Mouse (Mus musculus): ENCODE measurements around the gene 9930111J21Rik1.
"Not testable (repeated sequence)": the region's sequence is repeated elsewhere in the genome, so short reads cannot be mapped to it uniquely, and the experiment has no call there.

9930111J21Rik1 gene

DNA sequence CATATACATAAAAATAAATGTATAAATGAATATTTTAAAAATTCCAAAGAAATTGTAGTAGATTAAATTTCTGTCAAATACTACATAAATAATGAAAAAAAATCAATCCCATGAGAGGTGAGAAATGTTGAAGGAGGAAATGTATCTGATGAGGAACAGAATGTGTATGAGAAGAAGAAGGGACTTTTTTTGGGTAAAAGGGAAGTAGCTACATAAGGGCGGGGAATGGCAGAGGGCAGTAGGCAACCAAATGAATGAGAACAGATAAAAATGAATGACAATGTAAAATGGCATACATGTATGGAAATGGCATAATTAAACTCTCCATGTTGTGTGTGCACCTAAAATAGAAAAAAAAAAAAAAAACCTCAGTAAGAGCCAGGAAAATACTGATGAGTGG is 65.6 kb downstream of the 9930111J21Rik1 start:
- DNase-seq: no peak

GRCm38 (mm10) chr11:48908459-48908858 is 70.7 kb downstream of the 9930111J21Rik1 start:
- no peak for DNase-seq

- DNase-seq: no peak
Measured at GRCm38 (mm10) chr11:48902021-48902420, 77.2 kb downstream of the 9930111J21Rik1 start, which contains the start of gene Gm5431. TSS of gene Gm5431 (minus strand) at chr11:48902214.

GRCm38 (mm10) chr11:48901567-48901930 is 77.6 kb downstream of the 9930111J21Rik1 start:
- not testable (repeated sequence) for DNase-seq

- not testable (repeated sequence) for DNase-seq
Measured at GRCm38 (mm10) chr11:48900654-48901566, 78.3 kb downstream of the 9930111J21Rik1 start.

GRCm38 (mm10) chr11:48898812-48899431 is 80.3 kb downstream of the 9930111J21Rik1 start:
- no peak for DNase-seq
